Mouse (Mus musculus): ENCODE results near the gene Gmeb1. TPM values are rescaled to one million over a fixed set of nuclear protein-coding genes. Genes with fewer than 3 reads are reported as not detected.

The Gmeb1 gene
- total and polyA plus RNA-seq, 2 experiments from 2014 or later = 19.1 to 29.9 TPM

GRCm38 (mm10) chr4:132273166-132273565 lies 11.8 kb upstream of the Gmeb1 start:
- Histone ChIP-seq H3K9ac (replicated peaks; ENCODE audit: low read length) (peak overlapping the region; percentile 91; the same call in 1 of the 2 replicates), H3K4me3 (ENCODE audit: low read length) (peak overlapping the region; percentile 80; the same call in 1 of the 2 replicates), H3K4me2 (ENCODE audit: low read depth, low read length) (peak overlapping the region; percentile 96), H3K36me3 (ENCODE audit: insufficient read depth, low read length) (no peaks in the 10 kb centered on the region), H3K4me1 (ENCODE audit: insufficient read depth, low read length) (peaks cover 11% of the 10 kb centered on the region; the same call in 1 of the 2 replicates), H3K27me3 (ENCODE audit: insufficient read depth, low read length) (no peaks in the 10 kb centered on the region), H3K27ac (no peak overlapping the region), H3K9me3 (ENCODE audit: low read length) (no peaks in the 10 kb centered on the region)
- TF ChIP-seq CTCF (IDR thresholded peaks at IDR 0.05; ENCODE audit: low read depth) = no peak
- DNase-seq (ENCODE audit: low spot score) = no peak
- no peak for ATAC-seq
- WGBS = 58% methylated on average over 2 of the region's 2 CpGs

GRCm38 (mm10) chr4:132269740-132270560 lies 8.5 kb upstream of the Gmeb1 start:
- DNase-seq (ENCODE audit: low spot score) (peak; percentile 94), ATAC-seq (peak; percentile 77)
- no peaks in the 10 kb centered on the region for H3K36me3 ChIP-seq (ENCODE audit: insufficient read depth, low read length)
- H3K9me3 ChIP-seq (ENCODE audit: low read length) = no peaks in the 10 kb centered on the region
- TF ChIP-seq CTCF (IDR thresholded peaks at IDR 0.05; ENCODE audit: low read depth) = peak; percentile 76
- 0 out of 2 replicates have a peak, but pooled peaks cover 4% of the 10 kb centered on the region for H3K4me1 ChIP-seq (ENCODE audit: insufficient read depth, low read length)
- H3K27ac ChIP-seq = peak overlapping the region; percentile 94
- peak overlapping the region; percentile 64 for H3K4me2 ChIP-seq (ENCODE audit: low read depth, low read length)
- peak overlapping the region; percentile 56 for H3K9ac ChIP-seq (replicated peaks; ENCODE audit: low read length)
- WGBS = under 1% methylated on average over 35 of the region's 35 CpGs
- H3K4me3 ChIP-seq (ENCODE audit: low read length) = peak overlapping the region; percentile 33
- no peaks in the 10 kb centered on the region for H3K27me3 ChIP-seq (ENCODE audit: insufficient read depth, low read length)

- TF ChIP-seq CTCF (IDR thresholded peaks at IDR 0.05; ENCODE audit: low read depth) = peak; percentile 50
- 10% methylated on average over 6 of the region's 6 CpGs for whole genome bisulfite sequencing
- Histone ChIP-seq H3K9me3 (ENCODE audit: low read length) (no peaks in the 10 kb centered on the region), H3K27ac (peak overlapping the region; percentile 45; the same call in 1 of the 2 replicates), H3K4me2 (ENCODE audit: low read depth, low read length) (no peak overlapping the region; the same call in 1 of the 2 replicates), H3K4me1 (ENCODE audit: insufficient read depth, low read length) (0 out of 2 replicates have a peak, but pooled peaks cover 4% of the 10 kb centered on the region), H3K9ac (replicated peaks; ENCODE audit: low read length) (no peak overlapping the region), H3K27me3 (ENCODE audit: insufficient read depth, low read length) (no peaks in the 10 kb centered on the region), H3K36me3 (ENCODE audit: insufficient read depth, low read length) (no peaks in the 10 kb centered on the region), H3K4me3 (ENCODE audit: low read length) (no peak overlapping the region)
- DNase-seq (ENCODE audit: low spot score) = peak; percentile 33
- no peak for ATAC-seq
These were observed 7.7 kb upstream of the Gmeb1 start for GRCm38 (mm10) chr4:132268871-132269739.

GRCm38 (mm10) chr4:132266835-132267349 lies 5.5 kb upstream of the Gmeb1 start:
- no peak for DNase-seq (ENCODE audit: low spot score)
- Histone ChIP-seq H3K27me3 (ENCODE audit: insufficient read depth, low read length) (no peaks in the 10 kb centered on the region), H3K4me1 (ENCODE audit: insufficient read depth, low read length) (0 out of 2 replicates have a peak, but pooled peaks cover 3% of the 10 kb centered on the region), H3K4me3 (ENCODE audit: low read length) (no peak overlapping the region), H3K9me3 (ENCODE audit: low read length) (no peaks in the 10 kb centered on the region), H3K36me3 (ENCODE audit: insufficient read depth, low read length) (no peaks in the 10 kb centered on the region), H3K4me2 (ENCODE audit: low read depth, low read length) (no peak overlapping the region), H3K9ac (replicated peaks; ENCODE audit: low read length) (no peak overlapping the region), H3K27ac (no peak overlapping the region)
- WGBS = 82% methylated on average over 3 of the region's 3 CpGs
- ATAC-seq = no peak
- TF ChIP-seq CTCF (IDR thresholded peaks at IDR 0.05; ENCODE audit: low read depth) = no peak

GRCm38 (mm10) chr4:132263313-132263712 lies 1.9 kb upstream of the Gmeb1 start:
- no peak overlapping the region for H3K4me2 ChIP-seq (ENCODE audit: low read depth, low read length)
- 94% methylated on average over 7 of the region's 7 CpGs for WGBS

GRCm38 (mm10) chr4:132262358-132262616 lies 885 bp upstream of the Gmeb1 start:
- no peak overlapping the region for H3K4me3 ChIP-seq (ENCODE audit: low read length)
- ATAC-seq (no peak), DNase-seq (ENCODE audit: low spot score) (no peak)
- no peaks in the 10 kb centered on the region for H3K27me3 ChIP-seq (ENCODE audit: insufficient read depth, low read length)
- no peak overlapping the region for H3K27ac ChIP-seq
- H3K4me2 ChIP-seq (ENCODE audit: low read depth, low read length) = no peak overlapping the region; the same call in 1 of the 2 replicates
- H3K4me1 ChIP-seq (ENCODE audit: insufficient read depth, low read length) = peaks cover 15% of the 10 kb centered on the region; the same call in 1 of the 2 replicates
- H3K9me3 ChIP-seq (ENCODE audit: low read length) = no peaks in the 10 kb centered on the region
- H3K9ac ChIP-seq (replicated peaks; ENCODE audit: low read length) = no peak overlapping the region
- H3K36me3 ChIP-seq (ENCODE audit: insufficient read depth, low read length) = no peaks in the 10 kb centered on the region
- WGBS = 75% methylated on average over 5 of the region's 5 CpGs
- TF ChIP-seq CTCF (IDR thresholded peaks at IDR 0.05; ENCODE audit: low read depth) = no peak

More at GRCm38 (mm10) chr4:132263313-132263712, 1.9 kb upstream of the Gmeb1 start:
- H3K4me3 ChIP-seq (ENCODE audit: low read length) = no peak overlapping the region
- ATAC-seq (no peak), DNase-seq (ENCODE audit: low spot score) (no peak)
- H3K36me3 ChIP-seq (ENCODE audit: insufficient read depth, low read length) = no peaks in the 10 kb centered on the region
- no peaks in the 10 kb centered on the region for H3K9me3 ChIP-seq (ENCODE audit: low read length)
- peaks cover 15% of the 10 kb centered on the region; the same call in 1 of the 2 replicates for H3K4me1 ChIP-seq (ENCODE audit: insufficient read depth, low read length)
- H3K9ac ChIP-seq (replicated peaks; ENCODE audit: low read length) = no peak overlapping the region
- H3K27ac ChIP-seq = no peak overlapping the region
- H3K27me3 ChIP-seq (ENCODE audit: insufficient read depth, low read length) = no peaks in the 10 kb centered on the region
- TF ChIP-seq CTCF (IDR thresholded peaks at IDR 0.05; ENCODE audit: low read depth) = no peak

Data from hindbrain, postnatal 0 days (tissue).